Mouse (Mus musculus) ES-Bruce4 (cell line): ENCODE results near the gene Nrbf2.

Experiments
- CTCF ChIP-seq: IDR thresholded peaks from one replicate; pipeline ENCODE4 v1.8.1; 2011; ENCODE audit warnings: low read depth, low read length
- EP300 ChIP-seq: IDR thresholded peaks from 2 replicates; pipeline ENCODE4 v1.6.1; 2011; ENCODE audit warnings: low read depth, low read length; ENCODE audit not compliant: insufficient read depth
- POLR2A ChIP-seq: IDR thresholded peaks from one replicate; pipeline ENCODE4 v1.8.1; 2011; ENCODE audit warnings: low read length; ENCODE audit not compliant: insufficient read depth

DNA sequence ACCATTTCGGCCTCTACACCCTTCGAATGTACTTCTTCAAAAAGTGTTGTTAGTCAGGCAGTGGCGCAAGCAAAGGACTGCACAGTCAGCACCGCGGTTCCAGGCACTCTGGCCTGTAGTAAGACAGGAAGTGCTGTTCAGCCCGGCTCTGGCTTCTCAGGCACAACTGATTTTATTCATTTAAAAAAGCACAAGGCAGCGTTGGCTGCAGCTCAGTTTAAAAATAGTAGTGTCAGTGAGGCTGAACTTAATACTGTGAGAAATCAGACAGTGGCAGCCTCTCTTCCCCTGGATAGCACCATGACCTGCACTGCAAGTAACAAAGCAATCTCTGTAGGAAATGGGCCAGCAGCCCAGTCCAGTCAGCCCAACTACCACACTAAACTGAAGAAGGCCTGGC lies 59.0 kb downstream of the Nrbf2 start:
- TF ChIP-seq CTCF (no peak), EP300 (no peak), POLR2A (no peak)
